Mouse (Mus musculus): ENCODE data around the gene 4933417A18Rik. TPM values are rescaled to one million over a fixed set of nuclear protein-coding genes. Genes with fewer than 3 reads are reported as not detected.
A peak's percentile ranks its signal among the peaks of the same experiment; 100 is the strongest.
"Not testable (repeated sequence)": the region's sequence is repeated elsewhere in the genome, so short reads cannot be mapped to it uniquely, and the experiment has no call there.

4933417A18Rik gene
- not detected for total RNA-seq (2021)

DNA sequence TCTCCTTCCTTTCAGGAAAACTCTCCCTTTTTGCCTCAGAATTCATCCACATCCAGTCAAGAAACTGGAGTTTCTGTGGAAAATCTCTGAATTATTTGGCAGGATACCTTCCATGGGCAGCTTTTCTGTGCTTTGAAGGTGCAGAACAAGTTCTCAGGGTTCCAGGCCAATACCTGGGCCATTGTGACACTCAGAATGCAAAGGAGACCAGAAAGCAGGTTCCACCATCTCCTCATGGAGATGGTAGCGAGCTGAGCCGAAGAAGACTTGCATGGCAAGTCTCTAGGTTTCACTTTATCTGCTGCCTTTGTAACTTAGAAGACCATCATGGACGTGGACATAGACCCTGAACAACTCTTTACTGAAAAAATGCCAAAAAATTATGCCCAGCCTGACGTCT lies at the start of gene 4933417A18Rik, which contains the start of gene Fam217a:
Gene 4933417A18Rik, plus strand, starts transcription at position 200 of the 400 bp plus-strand sequence.
Gene Fam217a, minus strand, starts transcription at position 101 of the 400 bp plus-strand sequence.
- DNase-seq (ENCODE audit: extremely low spot score in 1 of 2, low spot score in 1 of 2), result no peak

DNA sequence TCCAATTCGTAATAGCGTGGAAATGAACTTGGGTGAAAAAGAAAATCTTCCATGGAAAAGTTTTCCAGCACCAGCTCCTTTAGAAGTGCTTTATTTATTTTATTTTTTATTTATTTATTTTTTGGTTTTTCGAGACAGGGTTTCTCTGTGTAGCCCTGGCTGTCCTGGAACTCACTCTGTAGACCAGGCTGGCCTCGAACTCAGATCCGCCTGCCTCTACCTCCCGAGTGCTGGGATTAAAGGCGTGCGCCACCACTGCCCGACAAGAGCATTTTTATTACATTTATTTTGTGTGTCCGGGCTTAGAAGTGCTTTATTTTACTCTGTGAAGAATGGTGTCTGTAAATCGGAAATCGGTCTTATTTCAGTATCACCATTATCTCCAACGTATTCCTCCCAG lies 49.5 kb upstream of the 4933417A18Rik start:
- not testable (repeated sequence) for DNase-seq (ENCODE audit: extremely low spot score in 1 of 2, low spot score in 1 of 2)

DNA sequence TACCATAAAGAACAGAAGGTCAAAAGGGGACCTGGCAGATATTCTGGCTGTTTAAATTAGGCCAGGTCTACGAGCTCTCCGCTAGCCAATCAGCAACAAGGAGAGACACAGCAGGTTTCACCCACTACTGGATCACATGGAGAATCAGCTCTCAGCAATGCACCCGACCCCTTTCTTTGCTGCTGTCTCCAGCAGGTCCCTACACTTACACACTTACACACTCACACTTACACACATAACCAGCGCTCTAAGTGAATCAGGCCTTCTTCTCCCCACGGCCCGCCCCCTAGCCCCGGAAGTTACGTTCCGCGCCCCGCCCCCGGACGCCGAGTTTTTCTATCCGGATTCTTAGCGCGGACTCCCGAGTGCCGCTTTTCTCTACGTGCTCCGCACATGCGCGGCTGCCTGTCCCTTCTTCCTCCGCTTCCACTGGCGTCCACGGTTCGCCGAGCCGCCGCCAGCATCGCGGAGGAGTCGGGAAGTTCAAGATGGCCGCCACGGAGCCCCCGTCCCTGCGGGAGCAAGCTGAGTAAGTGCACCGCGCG lies 49.0 kb upstream of the 4933417A18Rik start, which contains the start of gene Prpf4b:
Gene Prpf4b, plus strand, starts transcription at position 137 of the 545 bp plus-strand sequence.
- DNase-seq (ENCODE audit: extremely low spot score in 1 of 2, low spot score in 1 of 2), result peak; percentile 91

DNA sequence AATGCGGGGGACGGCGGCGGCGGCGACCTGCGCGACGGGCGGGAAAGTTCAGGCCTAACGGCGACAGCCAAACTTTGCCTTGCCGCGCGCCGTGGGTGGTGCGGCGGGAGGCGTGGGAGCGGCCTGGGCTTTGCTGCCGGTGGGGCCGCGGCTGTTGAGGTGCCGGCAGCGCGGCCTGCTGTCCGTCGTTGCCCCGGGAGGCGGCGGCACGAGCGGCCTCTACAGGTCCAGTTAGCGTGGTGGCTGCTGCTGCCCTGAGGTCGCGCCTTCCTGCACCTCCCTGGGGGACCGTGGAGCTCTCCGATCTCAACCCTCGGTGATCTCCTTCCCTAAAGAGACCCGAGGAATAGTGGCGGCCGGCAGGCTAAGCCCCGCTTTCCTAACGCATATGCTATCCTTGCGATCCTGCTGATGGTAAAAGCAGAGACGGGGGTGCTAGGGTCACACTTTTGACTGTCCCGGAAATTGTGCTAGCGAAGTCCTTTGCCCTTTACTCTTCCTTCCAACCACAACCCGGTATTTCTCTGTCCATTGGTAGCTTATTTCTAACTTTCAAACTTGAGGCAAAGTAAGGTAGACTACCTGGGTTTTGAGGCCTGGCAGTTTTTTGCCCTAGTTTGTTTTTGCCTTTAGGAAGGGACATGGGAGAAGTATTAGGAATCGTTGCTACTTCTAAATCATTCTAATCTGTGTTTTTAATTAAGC lies 48.3 kb upstream of the 4933417A18Rik start:
- peak in 1 of 2 experiments; percentile 31 for DNase-seq (ENCODE audit: extremely low spot score in 1 of 2, low spot score in 1 of 2)

DNA sequence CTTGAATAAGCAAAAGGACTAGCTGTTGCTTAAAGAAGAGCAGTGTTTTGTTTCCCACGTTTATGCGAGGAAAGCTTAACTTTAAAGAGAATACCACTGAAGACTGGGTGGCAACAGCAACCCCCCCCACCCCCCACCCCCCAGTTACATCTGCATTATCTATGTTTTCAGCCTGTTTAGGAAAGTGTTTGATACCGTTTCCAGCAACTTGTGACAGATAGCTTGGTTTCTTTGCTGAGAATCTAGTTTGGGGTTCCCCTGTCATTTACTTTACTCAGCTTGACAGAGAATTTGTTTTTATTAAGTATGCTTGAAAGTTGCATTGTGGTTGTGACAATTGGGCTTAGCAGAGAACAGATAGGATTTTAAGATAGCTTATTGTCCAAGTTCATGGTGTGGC lies 47.7 kb upstream of the 4933417A18Rik start:
- no peak for DNase-seq (ENCODE audit: extremely low spot score in 1 of 2, low spot score in 1 of 2)

DNA sequence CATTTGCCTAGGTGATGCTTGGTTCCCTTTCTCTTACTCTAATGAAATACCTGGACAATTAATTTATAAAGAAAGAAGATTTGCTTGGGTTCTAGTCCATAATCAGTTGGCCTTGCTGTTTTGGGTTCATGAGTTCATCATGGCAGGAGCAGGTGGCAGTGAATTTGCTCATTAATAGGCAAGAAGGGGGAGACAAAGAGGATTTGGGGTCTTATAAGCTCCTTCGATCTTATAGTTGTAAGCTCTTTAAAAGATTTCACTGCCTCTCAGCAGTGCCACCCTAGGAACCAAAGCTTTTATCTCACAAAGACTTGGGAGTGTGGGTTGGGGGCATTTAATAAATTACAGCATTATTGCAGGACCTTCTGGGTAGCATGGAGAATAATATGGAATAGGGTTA lies 31.3 kb upstream of the 4933417A18Rik start:
- DNase-seq (ENCODE audit: extremely low spot score in 1 of 2, low spot score in 1 of 2), result no peak

DNA sequence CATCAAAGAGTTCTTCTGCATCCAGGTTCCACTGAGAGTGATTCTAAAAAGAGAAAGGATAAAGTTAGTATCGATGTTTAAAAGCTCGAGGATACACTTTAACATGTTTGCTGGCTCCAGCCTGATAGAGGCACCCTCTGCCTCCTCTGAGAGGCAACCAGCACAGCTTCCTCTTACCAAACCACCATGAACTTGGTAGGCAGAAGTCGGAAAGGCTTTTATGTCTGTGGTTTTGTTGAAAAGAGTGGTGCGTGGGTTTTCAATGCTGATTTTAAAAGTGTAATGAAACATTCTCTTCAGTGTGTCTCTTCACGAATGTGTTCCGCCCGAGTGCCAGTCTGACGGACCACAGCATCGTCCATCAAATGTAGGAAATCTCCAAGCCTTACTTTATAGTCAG lies 9.6 kb upstream of the 4933417A18Rik start:
- DNase-seq (ENCODE audit: extremely low spot score in 1 of 2, low spot score in 1 of 2), result no peak

DNA sequence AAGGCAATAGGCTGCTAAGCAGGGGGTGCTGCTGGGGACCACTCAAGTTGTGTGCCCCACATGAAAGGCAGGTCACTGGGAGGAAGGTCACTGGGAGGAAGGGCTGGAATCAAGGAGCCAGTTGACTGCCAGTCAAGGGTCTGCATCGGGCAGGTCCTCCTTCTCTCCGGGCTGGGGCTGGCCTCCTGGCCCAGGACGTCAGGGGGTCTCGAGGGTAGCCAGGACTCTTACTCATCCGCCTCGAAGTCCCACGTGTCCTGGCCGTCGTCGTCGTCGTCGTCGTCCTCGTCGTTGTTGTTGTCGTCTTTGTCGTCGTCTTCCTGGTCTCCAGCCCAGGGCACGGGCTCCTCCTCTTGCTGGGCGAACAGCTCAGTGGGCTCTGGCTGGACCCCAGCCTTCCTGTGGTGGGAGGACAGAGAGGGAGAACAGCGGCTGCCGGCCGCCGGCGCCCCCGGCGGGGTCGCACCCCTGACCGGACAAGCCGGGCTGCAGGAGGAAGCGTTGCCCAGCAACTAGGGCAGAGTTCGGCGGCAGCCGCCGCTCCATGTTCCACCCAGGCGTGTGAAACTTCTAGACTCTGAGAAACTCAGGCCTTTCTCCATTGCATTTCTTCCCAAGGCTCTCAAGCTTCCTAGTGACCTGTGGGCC lies 7.6 kb upstream of the 4933417A18Rik start:
- no peak for DNase-seq (ENCODE audit: extremely low spot score in 1 of 2, low spot score in 1 of 2)

DNA sequence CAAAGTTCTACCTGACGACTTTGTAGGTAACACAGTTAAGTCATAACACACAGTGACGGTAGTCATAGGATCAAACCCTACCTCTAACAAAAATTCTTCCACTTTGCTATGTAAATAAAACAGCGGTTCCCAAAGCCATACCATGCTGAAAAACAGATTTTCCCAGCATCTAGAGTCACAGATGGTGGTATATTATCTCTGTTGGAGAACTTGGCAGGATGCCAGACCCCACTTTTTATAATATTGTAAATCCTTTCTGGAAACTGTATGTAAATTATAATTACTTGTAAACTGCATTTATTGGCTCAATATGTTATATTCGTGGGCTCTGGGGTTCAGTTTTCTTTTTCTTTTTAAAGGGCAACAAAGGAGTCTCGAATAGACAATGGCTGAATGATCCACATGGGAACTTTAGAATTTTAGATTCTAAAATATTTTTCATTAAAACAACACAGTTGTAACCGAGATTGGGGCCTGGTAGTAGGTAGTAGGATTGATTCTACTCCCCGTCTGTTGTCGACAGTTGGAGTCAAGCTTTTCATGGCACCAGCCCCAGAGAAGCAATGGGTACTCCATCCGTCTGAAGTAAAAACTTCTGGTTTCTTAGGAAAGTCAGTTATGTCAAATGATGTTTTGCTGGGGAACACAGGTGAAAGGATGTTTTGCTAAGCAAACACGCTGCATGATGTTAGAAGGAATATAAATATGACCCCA lies 10.9 kb downstream of the 4933417A18Rik start:
- peak in 1 of 2 experiments; percentile 29 for DNase-seq (ENCODE audit: extremely low spot score in 1 of 2, low spot score in 1 of 2)

DNA sequence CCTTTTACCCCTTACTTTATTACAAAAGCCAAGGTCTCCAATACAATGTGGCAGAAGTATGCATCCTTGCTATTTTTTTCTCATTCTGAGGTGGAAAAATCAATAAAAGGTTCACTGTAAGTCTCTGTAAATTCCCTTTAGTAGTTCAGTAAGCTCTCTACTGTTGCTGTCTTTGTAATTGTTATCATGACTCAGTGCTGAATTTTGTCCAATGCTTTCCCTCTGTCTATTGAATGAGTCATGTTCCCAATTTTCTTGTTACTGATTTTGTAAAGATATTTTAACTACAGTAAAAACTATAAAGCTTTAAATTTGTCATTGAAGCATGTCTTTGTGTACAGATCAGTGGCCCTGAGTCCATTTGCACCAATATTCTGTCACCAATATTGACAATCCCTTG lies 18.2 kb downstream of the 4933417A18Rik start:
- no peak for DNase-seq (ENCODE audit: extremely low spot score in 1 of 2, low spot score in 1 of 2)

DNA sequence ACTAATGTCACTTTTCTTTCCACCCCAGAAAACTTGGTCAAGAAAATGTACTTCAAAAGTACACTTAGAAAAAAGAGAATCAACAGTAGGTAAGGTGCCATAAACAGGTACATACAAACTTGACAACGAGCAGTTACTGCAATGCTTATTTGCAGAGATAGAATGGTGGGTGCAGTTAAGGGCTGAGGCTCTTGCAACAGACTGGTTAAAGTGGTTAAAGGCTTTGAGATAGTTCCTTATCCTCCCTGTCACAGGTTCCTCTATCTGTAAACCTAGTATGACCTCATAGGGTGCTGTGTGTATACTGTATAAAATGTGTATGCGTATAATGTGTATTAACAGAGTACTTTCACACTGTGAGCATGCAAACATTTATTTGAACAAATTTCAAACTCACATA lies 27.2 kb downstream of the 4933417A18Rik start:
- not testable (repeated sequence) for DNase-seq (ENCODE audit: extremely low spot score in 1 of 2, low spot score in 1 of 2)

DNA sequence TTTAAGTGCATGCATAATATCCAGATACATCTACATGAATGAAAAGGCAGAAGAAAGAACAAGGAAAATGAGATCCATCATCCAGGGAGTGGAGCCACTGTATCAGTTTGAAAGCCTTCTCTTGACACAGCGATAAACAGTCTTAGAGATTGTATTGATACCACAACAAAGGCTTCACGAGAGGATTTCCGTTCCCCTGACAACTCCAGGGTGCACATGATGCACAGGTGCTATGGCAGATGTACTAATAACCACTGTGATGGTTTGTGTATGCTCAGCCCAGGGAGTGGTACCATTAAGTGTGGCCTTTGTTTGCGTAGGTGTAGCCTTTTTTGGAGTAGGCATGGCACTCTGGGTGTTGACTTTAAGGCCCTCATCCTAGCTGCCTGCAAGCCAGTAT lies 32.7 kb downstream of the 4933417A18Rik start:
- no peak for DNase-seq (ENCODE audit: extremely low spot score in 1 of 2, low spot score in 1 of 2)

DNA sequence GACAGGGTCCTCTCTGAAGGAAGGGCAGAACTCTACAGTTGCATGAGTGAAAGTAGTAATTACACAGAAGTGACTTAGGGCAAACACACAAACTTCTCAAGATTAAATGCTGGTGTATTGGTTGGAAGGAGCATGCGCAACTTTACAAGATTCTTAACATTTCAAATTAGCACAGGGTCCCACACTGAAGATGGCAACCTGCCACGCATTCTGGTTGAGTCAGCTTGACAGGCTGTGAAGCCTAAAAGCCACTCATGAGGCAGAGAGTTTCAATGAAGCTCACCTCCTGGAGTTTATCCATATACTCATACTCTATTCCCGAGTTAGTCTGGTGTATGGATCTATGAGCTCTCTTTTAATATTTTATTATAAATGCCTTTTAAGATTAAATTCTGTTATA lies 33.9 kb downstream of the 4933417A18Rik start:
- not testable (repeated sequence) for DNase-seq (ENCODE audit: extremely low spot score in 1 of 2, low spot score in 1 of 2)

DNA sequence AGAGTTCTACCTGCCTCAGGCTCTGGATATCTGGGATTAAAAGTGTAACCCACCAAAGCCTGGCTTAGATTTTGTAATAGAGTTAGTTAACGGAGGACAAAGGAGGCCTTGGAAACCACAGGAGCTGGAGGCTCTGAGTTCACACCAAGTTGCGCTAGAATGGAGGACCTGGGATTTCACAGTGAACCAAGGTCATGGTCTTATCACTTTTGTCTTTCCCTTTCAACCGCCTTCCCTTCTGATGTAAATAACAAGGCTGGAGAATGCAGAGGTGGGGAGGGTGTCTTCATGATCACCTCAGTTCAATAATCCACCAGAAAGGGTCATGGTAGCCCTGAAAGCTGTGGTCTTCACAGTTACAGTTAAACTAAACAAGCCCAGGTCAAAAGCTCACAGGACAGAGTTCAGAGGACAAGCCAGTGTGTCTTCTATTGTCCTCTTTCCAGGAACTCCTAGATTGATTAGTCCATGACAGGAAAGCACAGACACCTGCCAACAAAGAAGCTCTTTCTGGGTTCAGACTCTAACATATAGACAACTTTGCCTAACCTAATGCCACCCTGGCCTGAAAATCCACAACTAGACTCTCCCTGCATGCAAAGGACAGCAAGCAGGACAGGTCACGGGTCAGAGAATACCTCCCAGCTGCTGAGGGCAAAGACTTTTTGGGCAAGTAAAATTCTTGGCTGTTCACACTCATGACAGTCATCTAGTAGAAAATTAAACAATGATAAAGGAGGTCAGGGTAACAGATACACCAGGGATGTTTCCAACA lies 37.0 kb downstream of the 4933417A18Rik start:
- DNase-seq (ENCODE audit: extremely low spot score in 1 of 2, low spot score in 1 of 2), result no peak

DNA sequence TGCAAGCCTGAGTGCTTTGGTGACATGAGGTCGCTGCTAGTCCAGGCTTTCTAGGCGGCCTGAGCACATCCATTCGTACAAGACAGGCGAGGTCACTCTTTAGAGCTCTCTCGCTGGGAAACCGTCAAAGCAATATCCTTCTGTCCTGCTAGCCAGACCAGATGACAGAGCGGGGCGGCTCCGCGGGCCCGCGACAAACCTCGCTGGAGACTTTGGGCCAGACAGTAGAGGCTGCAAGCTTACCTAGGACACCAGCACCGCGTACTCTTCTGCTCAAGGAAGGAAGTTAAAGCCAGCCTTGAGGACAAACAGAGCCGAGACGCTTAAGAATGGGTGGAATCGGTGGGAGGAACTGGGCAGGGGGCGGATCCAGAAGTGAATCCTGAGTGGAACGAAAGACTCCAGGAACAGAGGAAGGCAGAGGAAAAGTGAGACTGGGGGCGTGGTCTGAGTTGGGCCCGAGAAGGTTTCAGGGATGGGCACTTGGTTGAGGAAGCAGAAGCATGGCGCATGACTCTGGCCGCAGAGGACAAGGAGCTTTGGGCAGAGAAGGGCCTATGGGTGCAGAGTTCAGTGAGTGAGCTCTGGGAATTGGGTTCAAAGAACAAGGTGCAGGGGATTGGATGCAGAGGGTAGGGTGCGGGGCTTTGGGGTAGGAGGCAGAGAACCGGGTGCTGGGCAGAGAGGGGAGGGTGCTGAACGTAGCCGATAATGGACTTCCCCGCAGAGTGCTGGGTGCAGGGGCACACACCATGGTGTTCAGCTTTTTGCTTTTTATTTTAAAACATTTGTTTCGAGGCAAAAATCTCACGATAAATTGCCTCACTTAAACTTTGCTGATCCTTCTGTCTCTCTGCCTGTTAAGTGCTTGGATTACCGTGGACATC lies 39.5 kb downstream of the 4933417A18Rik start, which contains the start of gene Eci3:
Gene Eci3, minus strand, starts transcription at position 300 of the 887 bp plus-strand sequence.
- no peak for DNase-seq (ENCODE audit: extremely low spot score in 1 of 2, low spot score in 1 of 2)

DNA sequence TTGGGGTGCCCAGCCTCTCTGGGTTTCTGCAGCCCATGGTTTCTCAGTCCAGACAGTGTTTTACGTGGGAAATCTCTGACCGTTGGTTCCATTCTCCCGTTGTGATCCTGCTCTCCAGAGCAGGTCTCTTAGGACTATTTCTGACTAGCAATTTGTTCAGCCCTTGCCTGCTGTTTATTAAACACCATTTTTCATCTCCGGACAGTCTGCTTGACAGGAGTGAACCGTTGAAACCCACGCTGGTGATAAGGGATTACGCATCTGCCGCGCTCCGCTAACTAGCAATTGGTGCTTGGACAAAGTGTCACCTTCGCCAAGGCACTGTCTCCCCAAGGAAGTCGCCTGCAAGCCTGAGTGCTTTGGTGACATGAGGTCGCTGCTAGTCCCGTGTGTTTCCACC lies 40.2 kb downstream of the 4933417A18Rik start:
- DNase-seq (ENCODE audit: extremely low spot score in 1 of 2, low spot score in 1 of 2), result no peak

DNA sequence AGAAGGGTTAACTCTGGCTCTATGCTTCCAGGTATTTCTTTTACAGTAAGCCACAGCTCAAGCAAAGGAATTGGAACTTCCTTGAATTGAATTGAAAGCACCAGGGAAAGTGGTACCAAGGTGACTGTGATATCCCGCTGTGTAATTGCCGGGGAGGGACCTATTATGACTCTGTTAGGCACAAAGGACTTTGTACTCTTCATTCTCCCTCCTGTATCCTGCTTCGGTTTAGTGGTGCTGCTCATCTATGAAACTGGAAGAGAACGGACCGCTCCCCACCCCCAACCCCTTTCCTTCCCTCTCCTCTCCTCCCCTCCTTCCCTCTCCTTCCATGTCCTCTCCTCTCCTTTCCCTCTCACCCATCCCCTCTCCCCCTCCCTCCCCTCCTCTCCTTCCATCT lies 40.7 kb downstream of the 4933417A18Rik start:
- no peak for DNase-seq (ENCODE audit: extremely low spot score in 1 of 2, low spot score in 1 of 2)

DNA sequence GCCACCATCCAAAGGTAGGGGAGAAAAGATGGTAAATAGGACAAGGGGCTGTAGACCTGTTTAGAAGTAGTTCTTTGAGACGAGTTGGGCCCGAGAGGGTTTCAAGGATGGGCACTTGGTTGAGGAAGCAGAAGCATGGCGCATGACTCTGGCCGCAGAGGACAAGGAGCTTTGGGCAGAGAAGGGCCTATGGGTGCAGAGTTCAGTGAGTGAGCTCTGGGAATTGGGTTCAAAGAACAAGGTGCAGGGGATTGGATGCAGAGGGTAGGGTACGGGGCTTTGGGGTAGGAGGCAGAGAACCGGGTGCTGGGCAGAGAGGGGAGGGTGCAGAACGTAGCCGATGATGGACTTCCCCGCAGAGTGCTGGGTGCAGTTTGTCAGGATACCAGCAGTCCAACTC lies 41.4 kb downstream of the 4933417A18Rik start:
- not testable (repeated sequence) for DNase-seq (ENCODE audit: extremely low spot score in 1 of 2, low spot score in 1 of 2)

DNA sequence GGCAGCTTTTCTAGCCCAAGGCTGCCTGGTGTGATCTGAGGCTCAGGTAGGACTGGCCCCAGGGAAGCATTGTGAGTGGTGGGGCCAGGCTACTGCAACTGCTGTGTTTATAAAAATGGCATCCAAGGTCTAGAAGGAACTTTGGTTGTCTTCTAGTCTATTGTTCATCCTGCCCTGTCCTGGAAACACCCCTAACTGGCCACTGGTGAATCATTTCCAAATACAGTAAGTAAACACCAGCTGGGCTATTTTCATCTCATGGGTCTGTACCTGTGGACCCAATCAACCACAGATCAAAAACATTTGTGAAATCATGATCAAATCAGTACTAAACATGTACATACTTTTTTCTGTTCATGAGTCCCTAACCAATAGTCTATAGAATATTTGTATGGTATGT lies 48.2 kb downstream of the 4933417A18Rik start:
- DNase-seq (ENCODE audit: extremely low spot score in 1 of 2, low spot score in 1 of 2), result not testable (repeated sequence)
